Mouse (Mus musculus): ENCODE data around the gene Ssbp2. TPM values are rescaled to one million over a fixed set of nuclear protein-coding genes. Genes with fewer than 3 reads are reported as not detected.

The Ssbp2 gene
- 100 to 1,000 TPM; 116 to 135 TPM for total RNA-seq (2021)

DNA sequence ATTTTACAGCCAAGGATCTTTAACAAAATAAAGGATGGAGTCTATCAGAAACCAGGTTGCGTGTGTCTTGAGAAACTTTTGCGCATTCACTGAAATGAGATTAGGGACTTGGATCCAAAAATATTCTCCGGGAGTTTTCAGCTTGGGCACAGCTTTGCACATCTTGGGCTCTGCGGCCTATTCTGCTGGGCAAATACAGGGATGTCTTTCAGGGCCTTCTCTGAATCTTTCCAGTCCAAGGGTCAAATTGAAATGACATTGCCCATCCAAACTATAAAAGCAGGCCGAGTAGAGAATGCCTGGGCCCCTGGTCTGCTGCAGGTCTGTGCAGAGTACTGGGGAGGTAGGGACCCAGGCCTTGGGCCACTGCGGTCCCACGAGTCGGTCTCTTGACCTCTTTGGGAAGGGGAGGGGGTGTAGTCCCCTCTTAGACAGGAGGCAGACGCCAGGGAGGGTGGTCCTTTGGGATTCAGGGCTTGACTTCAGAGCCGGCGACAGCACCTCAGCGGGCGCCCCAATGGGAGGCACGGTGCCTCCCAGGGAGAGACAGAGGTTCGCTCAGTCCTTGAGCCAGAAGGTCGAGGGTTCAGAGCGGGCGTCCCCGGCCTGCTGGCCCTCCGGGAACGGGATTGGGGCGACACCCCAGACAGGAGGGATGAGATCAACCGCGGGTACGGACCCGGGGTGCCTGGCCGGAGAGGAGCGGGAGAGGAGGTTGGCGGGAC is at the start of gene Ssbp2:
TSS of gene Ssbp2 (plus strand) at position 388 of the 725 bp plus-strand sequence.
- no peak for DNase-seq

DNA sequence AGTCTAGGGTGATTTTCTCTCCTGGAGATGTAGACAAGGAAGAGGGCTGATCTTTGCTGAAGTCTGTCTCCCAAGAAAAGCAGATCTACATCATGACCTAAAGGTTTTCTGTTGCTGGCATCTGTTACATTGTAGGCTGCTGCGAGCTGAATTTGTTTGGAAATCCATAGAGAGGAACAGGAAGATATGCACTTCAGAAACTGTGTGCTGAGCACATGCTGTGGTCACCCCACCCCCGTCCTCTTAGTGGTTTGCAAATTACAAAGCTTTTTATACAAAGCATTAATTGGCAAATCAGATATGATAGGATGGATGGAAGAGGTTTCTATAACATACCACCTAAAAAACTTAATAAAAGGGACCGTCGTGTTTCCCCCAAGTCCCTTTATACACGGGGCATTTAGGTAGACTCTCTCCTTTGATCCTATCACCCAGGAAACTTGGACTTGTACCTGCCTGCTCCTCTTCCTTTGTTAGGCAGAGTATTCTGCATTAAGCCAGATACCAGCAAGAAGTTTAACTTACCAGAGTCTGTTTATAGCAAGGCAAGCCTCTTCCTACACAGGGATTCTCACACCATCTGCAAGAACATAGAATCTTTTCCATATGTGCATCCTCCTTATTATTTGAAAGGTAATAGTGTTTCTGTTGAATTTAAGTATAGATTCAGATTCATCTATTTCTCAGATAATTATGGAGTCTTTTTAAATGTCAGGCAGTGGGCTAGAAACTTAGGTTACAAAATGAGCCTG is 46.2 kb upstream of the Ssbp2 start:
- no peak for DNase-seq

DNA sequence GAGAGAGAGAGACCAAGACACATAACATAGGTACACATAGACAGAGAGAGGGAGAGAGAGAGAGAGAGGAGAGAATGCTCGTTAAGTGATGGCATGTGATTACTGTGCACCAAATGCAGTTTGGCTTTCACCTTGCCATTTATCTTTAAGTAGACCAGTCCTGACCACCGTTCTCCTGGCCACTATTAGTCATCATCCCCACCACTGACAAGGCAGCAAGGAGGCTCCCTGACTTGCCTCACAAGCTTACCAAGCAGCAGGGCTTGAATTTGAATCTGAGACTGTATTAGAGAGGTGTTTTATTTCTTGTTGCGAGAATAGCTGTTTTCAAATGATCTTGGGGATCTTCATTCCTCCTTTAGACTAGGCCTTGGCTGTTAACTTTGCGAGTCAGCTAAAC is 44.2 kb upstream of the Ssbp2 start:
- DNase-seq = no peak

DNA sequence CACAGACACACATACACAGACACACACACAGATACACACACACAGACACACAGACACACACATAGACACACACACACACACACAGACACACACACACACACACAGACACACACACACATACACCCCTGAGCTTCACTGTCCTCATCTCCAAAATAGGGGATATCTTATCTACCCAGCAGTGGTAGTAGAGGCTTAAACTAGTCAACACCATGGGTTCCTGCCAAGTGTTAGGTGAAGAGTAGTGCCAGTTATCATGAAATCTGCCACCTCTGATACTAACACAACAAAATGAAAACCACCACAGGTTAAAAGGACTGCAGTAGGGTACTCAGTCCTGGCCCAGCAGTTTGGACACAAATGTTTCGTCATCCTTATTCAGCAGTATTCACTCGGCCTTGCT is 43.4 kb upstream of the Ssbp2 start:
- no peak for DNase-seq

DNA sequence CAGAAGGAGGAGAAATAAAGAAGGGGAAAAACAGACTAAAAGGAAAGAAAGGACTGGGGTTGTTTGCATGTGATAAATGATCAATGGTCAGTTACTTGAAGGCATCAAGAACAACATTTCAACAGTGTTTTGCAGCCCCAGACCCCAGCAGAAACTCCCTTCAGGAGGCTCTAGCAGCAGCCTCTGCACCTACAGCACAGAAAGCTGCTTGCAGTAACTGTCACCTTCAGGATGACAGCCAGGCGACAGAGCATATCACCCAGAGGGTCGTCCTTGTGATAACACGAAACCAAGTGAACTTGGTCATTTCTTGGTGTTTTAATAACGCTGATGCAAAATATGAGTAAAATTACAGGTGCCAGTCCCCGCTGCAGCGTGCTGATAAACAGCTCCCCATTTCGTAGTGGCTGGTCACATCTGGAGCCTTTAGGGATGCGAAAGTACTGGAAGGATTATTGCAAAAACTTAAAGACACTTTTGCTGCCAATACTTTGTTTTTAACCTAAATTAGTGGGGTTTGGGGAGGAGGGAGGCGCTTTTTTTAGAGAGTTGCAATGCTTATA is 38.6 kb upstream of the Ssbp2 start:
- no peak for DNase-seq

DNA sequence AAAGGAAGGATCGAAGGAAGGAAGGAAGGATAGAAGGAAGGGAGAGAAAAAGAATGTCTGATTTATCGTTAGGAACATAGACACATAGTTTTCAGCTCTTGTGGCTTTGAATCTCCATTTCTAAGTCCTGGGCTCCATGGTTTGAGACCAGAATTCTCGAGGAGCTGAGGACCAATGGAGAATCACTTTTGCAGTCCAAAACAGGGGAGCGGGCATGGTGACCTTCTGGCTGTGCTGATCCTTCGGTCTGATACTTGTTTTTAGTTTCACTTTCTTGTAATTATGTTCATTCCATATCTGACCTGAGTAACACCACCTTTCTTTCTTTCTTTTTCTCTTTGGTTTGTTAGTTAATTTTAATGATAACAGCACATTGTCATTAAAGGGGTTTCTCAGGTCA is 29.2 kb upstream of the Ssbp2 start:
- DNase-seq = no peak

DNA sequence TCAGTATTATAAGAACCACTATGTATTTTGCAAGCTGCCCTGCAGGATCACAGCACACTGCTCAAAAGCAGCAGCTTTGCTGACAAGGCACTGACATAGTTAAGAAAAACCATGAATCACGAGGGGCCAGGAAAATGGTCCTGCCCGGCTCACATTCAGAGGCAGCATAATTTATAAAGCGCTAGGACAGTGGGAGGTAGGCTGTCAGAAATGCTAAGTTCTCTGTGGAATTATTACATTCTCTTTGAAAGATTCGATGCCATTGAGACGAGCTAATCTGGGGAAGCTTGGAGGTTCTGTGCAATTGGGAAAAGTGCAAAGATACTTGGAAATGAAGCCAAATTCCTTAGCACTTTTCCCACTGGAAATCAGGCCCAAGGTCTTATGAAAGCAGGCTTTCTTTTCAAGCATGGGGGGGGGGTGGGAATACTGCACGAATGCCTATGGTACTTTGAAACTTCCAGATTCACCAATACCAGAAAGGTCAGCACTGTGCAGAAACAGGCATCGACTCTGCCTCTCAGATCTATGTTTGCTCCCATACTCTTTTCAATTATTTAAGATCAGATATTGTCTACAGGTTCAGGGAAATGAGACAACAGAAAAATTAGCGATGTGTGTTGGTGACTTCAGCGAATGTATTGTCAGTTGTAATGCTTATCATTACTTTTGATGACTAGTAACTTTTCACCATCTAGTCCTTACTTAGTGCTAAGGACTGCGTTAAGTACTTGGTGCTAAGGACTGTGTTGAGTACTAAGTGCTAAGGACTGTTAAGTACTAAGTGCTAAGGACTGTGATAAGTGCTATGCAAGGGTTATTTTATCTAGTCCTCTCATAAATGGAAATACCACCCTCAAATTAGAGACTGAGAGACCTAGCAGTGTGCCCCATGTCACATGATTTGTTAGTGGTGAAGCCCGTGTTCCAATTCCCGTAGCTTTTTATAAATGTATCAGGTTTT is 28.4 kb upstream of the Ssbp2 start:
- no peak for DNase-seq

DNA sequence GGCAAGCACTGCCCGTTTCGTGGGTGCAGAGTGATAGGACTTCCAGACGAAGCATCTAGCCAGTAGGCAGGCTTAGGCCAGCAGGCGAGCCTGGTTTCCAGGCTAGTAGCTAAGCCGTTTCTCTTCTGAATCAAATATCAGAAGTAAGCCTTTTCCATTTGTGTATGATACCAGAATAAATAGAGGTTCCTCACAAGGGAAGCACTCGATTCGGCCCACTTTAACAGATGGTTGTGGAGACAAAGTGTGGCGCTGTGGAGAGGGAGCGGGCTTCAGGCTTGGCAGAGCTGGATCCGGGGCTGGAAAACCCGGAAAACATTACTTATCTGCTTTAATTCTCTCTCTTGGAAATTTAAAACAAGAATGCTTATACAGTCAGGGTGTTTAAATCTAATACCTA is 27.1 kb upstream of the Ssbp2 start:
- DNase-seq = peak; percentile 14 to 21

DNA sequence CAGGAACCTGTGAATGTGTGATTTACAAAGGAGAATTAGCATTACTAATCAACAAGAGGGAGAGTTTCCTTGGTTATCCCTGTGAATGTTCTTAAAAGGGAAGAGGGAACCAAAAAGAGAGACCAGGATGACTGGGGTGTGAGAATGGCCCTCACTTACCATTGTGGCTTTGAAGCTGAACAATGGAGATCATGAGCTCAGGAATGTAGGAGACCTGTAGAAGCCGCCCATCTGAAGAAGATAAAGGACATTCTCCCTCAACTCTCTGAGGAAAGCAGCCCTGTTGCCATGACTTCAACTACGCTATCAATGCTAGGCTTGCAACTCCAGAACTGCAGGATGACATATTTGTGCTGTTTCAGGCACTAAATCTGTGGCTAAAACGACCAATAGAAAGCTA is 22.2 kb upstream of the Ssbp2 start:
- no peak for DNase-seq

DNA sequence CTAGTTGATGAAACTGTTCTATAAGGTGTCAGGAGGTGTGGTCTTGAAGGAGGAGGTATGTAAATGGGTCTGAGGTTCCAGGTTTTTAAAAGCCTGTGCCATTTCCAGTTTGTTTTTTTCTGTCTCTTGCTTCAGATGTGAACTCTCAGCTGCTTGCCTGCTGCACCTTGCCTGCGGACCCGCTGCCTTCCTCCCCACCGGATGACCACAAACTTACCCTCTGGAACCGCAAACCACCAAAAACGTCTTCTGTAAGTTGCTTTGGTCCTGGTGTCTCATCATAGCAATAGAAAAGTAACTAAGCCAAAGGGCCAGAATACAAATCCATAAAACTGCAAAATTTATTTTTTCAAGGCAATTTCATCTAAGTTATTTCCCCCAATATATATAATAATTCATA is 18.6 kb upstream of the Ssbp2 start:
- DNase-seq = no peak

DNA sequence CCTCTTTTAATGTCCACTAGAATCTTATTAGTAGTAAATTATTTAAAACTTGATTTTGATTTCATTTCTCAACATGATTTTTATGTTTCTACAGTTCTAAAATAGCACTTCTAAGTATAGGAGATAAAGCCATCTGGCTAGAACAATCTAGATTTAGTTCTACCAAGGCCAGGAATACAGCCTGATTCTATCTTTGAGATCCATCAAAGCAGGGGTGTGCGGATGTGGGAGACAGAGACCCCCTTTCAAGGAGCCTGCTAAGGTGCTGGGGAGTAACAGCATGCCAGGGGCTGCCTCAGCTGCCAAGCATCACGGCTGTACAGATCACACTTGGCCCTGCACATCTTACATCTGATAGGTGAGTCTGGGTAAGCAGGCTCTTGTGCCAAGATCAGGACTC is 13.4 kb upstream of the Ssbp2 start:
- no peak for DNase-seq

DNA sequence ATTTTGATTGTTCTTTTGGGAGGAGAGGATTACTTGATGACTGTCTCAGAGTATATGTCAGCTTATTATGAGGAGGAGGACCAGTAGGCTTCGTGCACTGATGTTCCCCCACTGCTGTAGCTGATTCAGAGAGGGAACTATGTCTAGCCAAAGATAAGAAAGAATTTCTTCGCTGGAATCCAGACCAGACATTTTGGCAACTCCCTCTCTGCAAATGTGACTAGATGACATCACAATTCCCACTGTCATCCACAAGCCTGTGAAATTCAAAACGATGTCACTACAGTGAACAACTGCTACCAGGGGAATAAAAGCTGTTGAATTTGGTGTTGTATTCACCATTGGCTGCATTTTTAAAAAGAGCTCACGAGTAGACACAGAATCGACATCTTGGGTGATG is 11.1 kb upstream of the Ssbp2 start:
- DNase-seq = no peak

DNA sequence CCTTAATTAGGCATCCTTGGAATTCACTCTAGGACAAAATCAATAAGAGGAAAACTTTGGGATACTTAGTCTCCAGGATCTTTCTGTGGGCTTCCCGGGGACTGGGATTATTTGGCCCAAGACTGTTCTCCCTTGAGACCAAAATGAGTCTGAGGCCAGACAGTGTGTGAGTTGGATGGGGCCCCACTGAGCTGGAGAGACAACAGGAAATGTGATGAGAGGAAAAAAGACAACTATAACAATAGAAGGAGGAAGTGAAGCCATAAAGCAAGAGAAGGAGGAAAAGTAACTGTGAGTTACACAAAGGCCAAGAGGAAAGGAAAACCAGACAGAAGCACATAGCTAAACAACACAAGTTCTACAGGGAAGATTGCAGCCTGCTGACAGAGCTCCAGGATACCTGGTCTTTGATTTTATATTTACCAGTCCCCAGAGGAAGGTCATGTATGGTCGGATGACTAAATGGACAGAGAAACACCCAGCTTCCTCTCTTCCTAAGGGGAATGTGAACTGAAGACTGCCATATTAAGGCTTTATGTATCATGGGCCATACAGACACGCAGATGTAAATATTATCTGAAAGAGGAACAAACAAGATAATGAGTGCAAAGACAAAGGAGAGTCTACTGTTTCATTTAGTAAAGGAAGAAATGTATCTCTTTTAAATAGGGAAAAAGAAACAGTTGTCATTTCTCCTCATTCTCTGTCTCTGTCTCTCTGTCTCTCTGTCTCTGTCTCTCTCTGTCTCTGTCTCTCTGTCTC is 8.5 kb upstream of the Ssbp2 start:
- no peak for DNase-seq

DNA sequence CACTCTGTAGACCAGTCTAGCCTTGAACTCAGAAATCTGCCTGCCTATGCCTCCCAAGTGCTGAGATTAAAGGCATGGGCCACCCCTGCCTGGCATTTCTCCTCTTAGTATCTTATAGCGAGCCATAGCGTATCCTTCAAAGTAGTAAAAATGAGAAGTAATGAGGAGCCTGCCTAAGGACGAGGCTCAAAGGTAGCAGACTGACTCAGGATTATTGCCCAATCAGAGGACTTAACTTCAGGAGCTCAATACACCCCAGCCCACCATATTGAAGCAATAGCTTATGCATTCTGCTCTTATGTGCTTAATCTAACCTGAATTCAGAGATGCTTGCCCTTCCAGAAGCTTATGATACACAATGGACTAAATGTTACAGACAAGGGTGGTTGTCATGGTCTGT is 7.8 kb upstream of the Ssbp2 start:
- no peak for DNase-seq

DNA sequence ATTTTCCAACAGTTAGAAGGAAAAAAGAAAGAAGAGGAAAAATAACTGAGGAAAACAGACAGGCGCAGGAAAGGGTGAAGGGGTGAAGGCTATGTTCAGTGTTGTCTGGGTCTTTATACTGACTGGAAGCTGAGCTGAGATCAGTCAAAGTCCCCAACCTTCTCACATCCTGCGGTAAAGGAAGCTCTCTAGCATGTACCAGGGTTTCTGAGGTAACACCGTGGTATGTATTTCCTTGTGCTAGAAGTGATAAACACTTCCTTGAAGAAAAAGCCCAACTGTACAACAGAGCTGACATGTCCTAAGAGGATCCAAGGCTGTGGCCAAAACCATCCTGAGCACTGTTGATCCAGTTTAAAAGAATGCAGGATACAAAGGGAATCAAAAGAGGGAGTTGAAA is 6.8 kb upstream of the Ssbp2 start:
- no peak for DNase-seq

DNA sequence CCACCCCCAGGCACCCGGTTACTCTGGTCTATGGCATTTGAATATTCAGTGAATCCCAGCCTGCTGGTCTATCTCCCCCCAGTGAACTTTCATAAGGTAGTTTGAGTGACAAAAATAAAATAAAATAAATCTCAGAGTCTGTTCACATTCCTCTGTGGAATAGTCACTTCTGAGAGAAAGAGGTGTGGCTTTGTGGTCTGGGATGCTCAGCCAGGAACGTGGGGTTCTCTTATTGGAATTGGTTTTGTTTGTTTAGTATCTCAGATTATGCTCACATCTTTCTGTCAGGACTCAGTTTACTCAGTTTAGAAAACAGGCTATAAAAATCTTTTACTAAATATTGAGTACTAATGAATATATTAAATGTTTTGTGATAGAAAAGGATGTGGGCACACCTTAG is 4.0 kb upstream of the Ssbp2 start:
- DNase-seq = no peak

DNA sequence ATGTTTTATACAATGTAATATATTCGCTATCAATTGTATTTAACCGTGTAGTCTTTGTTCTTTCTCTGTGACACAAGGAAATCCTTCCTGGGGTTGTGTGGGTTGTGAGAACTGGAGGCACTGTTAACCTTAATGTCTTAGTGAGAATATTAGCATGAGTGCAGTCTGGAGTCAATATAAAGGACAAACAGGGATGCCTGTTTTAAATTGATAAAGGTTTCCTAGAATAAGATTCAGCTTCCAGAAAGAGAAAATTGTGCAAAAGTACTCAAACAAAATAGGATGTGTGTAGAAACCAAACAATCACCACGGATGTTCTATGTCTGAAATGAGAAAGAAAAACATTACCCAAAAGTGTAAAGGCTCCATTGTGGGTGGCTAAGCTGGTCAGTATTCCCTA is 3.3 kb upstream of the Ssbp2 start:
- DNase-seq = no peak

DNA sequence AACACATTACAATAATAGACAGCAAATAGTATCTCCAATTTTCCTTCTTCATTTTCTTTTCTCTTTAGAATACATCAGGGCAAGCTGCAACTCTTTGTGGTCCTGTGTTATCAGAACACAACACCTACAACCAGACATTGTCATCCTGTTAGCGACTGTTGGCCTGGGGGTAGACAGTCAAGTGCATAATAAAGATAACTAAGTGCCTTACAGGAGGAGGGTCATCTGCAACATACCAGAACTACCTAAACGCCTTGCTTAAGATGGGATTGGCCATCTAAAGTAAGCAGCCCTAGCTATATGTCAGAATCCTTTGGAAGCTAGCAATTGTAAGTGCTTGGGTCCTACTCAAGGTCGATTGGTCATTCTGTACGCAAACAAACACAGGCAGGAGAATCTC is 2.1 kb upstream of the Ssbp2 start:
- DNase-seq = no peak

DNA sequence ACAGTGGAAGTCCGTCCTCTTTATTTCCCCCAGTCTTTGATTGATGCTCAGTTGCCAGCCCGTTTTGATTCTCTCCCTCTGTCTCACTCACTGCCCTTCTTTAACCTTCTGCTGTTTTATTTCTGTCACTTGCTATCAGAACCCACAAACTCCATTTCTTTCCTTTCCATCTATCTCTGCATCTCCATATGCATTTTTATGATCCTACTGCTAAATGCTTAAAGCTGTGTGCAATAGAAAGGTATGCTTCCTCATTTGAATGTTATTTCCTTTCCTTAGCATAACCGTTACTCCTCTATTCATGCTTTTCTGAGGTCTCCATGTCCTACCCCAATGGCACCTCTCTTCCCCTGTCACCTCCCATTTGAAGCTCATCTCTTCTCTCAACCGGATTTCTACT is 594 bp upstream of the Ssbp2 start:
- DNase-seq = no peak

DNA sequence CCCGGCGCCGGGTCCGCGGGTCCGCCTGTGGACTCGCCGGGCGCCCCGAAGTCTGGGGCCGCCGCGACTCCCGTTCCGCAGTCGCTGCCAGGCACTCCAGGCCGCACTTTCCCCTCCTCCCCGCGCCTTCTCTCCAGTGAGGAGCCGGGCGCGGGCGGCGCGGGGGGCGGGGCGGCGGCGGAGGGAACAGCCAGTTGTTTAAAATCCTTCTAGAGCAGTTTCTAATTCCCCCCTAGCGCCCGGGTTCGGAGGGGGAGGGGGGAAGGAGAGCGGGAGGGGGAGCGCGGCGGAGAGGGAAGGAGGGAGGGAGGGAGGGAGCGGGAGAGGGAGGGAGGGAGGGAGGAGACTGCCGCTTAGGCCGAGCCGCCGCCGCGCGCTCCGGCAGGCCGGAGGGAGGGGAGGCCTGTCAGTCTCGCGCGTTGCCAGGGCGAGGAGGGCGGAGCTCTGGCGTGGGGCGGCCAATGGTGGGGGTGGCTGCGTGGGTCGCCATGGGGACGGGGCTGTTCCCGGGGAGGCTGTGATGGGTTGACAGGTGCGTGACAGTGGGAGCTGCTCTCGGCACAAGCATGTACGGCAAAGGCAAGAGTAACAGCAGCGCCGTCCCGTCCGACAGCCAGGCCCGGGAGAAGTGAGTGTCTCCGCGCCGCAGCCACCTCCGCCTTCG is 670 bp downstream of the Ssbp2 start:
- DNase-seq = peak; percentile 99

DNA sequence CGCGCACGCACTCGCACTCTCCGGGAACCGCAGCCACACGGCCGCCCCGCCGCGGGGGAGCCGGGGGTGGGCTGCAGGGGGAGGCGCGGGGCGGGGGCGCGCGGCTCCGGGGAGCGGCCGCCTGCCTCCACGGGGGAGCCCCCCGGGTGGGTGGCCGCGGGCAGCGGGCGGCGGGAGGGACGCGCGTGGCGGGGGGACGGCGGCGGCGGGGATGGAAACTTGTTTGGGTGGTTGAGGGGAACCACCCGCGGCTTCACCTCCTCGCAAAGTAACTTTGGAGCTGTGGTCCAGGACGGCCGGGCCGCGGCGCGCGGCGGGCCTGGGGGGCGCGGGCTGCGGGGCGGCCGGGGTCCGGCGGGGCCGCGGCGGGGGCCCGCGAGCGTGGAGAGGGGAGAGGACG is 1.2 kb downstream of the Ssbp2 start:
- DNase-seq = no peak

All from layer of hippocampus, postnatal 36 days (tissue).